Mouse (Mus musculus) cerebellum, adult 2 months (tissue): ENCODE data around the gene Cacng8. TPM values are rescaled to one million over a fixed set of nuclear protein-coding genes. Genes with fewer than 3 reads are reported as not detected.

Source experiments
- DNase-seq, 2 experiments: peaks; one replicate each; pipeline ENCODE4 v3.0.0; 2021
- H3K27ac ChIP-seq: fragments of 200-500 bp; 2 replicates; pipeline ENCODE4 v1.5.1; 2012; ENCODE audit warnings: low read length, control low read depth, inconsistent platforms; ENCODE audit not compliant: insufficient read depth
- H3K27me3 ChIP-seq: fragments of 200-500 bp; 2 replicates; pipeline ENCODE4 v1.6.1; 2012; ENCODE audit warnings: inconsistent platforms, mild to moderate bottlenecking, low read length, moderate library complexity; ENCODE audit not compliant: control insufficient read depth, insufficient read depth
- H3K4me1 ChIP-seq: fragments of 200-500 bp; 2 replicates; pipeline ENCODE4 v1.6.1; 2011; ENCODE audit warnings: low read length; ENCODE audit not compliant: control insufficient read depth, insufficient read depth
- H3K4me3 ChIP-seq: fragments of 200-500 bp; replicated peaks from 2 replicates; pipeline ENCODE3; 2011; ENCODE audit warnings: mild to moderate bottlenecking, low read depth, low read length, control low read depth; ENCODE audit not compliant: insufficient read depth
- CTCF ChIP-seq: fragments of 200-500 bp; IDR thresholded peaks from 2 replicates; pipeline ENCODE4 v1.5.1; 2011; ENCODE audit warnings: low read depth, mild to moderate bottlenecking, control low read depth, low read length, moderate library complexity, borderline replicate concordance; ENCODE audit not compliant: insufficient read depth
- POLR2A ChIP-seq: fragments of 200-500 bp; IDR thresholded peaks from 2 replicates; pipeline ENCODE4 v1.6.1; 2011; ENCODE audit warnings: low read length, control low read depth, borderline replicate concordance; ENCODE audit not compliant: insufficient read depth
- WGBS: fragments of 180-500 bp; shearing (Covaris S2); methylation state at CpG from one replicate; pipeline ENCODE4 v1.1.7; 2018; 5-methylcytosine and 5-hydroxymethylcytosine counted together
- polyA plus RNA-seq: library from polyadenylated mRNA; depleted of rRNA; stranded (reverse); fragments of >200 nt; gene quantifications from 2 replicates; pipeline ENCODE4 v1.2.3, GENCODE M21; 2012

Cacng8 gene
- polyA plus RNA-seq, 1 experiment: 20.6 TPM

DNA sequence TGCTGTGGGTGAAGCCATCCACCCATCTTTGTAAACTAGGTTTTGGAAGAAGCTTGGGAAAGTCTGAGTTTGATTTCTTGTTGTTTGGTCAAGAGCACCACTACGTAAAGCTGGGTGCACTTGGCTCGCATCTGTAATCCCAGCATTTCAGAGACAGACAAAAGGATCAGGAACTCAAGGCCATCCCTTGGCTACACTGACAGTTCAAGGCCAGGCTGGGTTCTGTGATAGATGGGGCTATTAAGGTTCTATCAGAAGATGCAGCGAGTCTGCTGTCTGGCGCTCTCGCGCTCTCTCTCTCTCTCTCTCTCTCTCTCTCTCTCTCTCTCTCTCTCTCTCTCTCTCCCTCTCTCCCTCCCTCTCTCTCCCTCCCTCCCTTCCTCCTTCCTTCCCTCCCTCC is 35.6 kb upstream of the Cacng8 start:
- no peak for TF ChIP-seq CTCF
- TF ChIP-seq POLR2A: no peak
- no peak for DNase-seq
- no peak overlapping the region for H3K27ac ChIP-seq
- WGBS: 91% methylated on average over 6 of the region's 6 CpGs
- H3K4me1 ChIP-seq: no peaks in the 10 kb centered on the region
- no peak overlapping the region for H3K4me3 ChIP-seq
- no peaks in the 10 kb centered on the region for H3K27me3 ChIP-seq

DNA sequence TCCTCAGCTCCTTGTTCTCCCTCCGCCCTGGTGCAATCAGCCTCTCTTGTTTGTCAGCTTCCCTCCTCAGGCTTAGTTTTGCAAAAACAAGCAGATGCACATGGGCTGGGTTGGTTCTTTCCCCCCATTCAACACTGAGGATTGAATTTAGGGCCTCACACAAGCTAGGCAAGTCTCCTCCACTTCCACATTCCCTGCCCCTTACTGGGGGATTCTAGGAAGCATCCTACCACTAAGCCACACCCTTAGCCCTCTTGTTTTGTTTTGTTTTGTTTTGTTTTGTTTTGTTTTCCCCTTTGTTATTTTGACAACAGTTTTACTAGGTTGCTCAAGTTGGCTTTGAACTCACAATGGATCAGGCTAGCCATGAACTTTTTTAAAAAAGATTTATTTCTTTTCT is 29.8 kb upstream of the Cacng8 start:
- no peak for TF ChIP-seq CTCF
- 95% methylated on average over 1 of the region's 1 CpGs for WGBS

GRCm38 (mm10) chr7:3365547-3366279 is 24.8 kb upstream of the Cacng8 start:
- no peak for DNase-seq
- WGBS: 64% methylated on average over 11 of the region's 11 CpGs
- H3K27me3 ChIP-seq: no peaks in the 10 kb centered on the region
- TF ChIP-seq CTCF: no peak
- no peak for TF ChIP-seq POLR2A
- H3K4me1 ChIP-seq: peaks cover 5% of the 10 kb centered on the region; the same call in 1 of the 2 replicates
- H3K4me3 ChIP-seq: no peak overlapping the region
- no peak overlapping the region for H3K27ac ChIP-seq

More for the DNA sequence above, 29.8 kb upstream of the Cacng8 start:
- DNase-seq: no peak
- H3K4me3 ChIP-seq: no peak overlapping the region
- no peaks in the 10 kb centered on the region for H3K27me3 ChIP-seq
- no peaks in the 10 kb centered on the region for H3K4me1 ChIP-seq
- H3K27ac ChIP-seq: no peak overlapping the region

DNA sequence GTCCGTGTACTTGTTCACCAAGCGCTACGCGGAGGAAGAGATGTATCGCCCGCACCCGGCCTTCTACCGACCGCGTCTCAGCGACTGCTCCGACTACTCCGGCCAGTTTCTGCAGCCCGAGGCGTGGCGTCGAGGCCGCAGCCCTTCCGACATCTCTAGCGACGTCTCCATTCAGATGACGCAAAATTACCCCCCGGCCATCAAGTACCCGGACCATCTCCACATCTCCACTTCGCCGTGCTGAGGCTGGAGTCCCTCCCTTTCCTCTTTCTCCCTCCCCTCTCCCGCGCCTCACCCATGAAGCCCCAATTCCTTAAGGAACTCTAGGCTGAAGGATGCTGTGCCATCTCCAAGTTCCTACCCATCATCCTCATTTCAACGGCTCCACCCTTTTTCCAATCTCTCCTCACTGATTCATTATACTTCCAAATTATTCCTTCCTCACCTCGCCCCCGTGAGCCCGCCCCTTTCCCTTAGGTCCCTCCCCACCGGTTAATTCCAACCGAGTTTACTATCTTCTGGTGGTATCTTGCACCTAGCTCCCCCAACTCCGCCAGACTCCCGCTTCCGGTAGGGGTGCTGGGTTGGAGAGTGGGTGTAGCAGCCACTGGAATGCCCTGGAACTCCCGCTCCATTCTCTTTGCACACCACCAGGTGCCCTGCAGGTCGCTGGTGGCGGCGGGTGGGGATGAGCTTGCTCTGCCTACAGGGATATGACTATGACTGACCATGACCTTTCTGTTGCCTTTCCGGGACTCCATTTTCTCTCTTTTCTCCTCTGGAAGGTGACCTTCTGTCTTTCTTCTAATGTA is 23.6 kb upstream of the Cacng8 start:
- H3K27me3 ChIP-seq: no peaks in the 10 kb centered on the region
- WGBS: 49% methylated on average over 42 of the region's 42 CpGs
- TF ChIP-seq POLR2A: no peak
- no peak for TF ChIP-seq CTCF
- H3K4me3 ChIP-seq: no peak overlapping the region
- no peak overlapping the region for H3K27ac ChIP-seq
- H3K4me1 ChIP-seq: peaks cover 5% of the 10 kb centered on the region; the same call in 1 of the 2 replicates
- no peak for DNase-seq

GRCm38 (mm10) chr7:3367569-3367968 is 22.9 kb upstream of the Cacng8 start:
- WGBS: 42% methylated on average over 11 of the region's 11 CpGs
- no peak overlapping the region for H3K27ac ChIP-seq
- TF ChIP-seq POLR2A: no peak
- TF ChIP-seq CTCF: no peak
- peaks cover 5% of the 10 kb centered on the region; the same call in 1 of the 2 replicates for H3K4me1 ChIP-seq
- H3K4me3 ChIP-seq: no peak overlapping the region
- DNase-seq: no peak
- no peaks in the 10 kb centered on the region for H3K27me3 ChIP-seq

DNA sequence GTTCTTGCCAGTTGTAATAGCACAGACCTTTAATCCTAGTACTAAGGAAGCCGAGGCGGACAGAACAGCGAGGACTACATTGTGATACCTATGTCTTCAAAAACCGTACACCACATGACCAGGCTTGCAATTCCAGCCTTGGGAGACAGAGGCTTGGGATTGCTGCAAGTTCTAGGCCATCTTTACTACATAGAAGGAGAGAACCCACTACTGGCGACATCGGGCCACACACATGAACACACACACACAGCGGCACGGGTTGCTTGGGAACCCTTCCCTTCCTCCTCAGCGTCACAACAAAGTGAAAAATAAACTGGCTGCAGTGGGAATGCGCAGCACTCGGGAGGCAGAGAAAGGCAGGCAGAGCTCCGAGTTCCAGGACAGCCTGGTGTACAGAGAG is 22.2 kb upstream of the Cacng8 start:
- no peak for DNase-seq
- TF ChIP-seq POLR2A (no peak), CTCF (no peak)
- 54% methylated on average over 12 of the region's 12 CpGs for WGBS
- H3K4me3 ChIP-seq: no peak overlapping the region
- H3K4me1 ChIP-seq: peaks cover 5% of the 10 kb centered on the region; the same call in 1 of the 2 replicates
- no peak overlapping the region for H3K27ac ChIP-seq
- H3K27me3 ChIP-seq: no peaks in the 10 kb centered on the region

DNA sequence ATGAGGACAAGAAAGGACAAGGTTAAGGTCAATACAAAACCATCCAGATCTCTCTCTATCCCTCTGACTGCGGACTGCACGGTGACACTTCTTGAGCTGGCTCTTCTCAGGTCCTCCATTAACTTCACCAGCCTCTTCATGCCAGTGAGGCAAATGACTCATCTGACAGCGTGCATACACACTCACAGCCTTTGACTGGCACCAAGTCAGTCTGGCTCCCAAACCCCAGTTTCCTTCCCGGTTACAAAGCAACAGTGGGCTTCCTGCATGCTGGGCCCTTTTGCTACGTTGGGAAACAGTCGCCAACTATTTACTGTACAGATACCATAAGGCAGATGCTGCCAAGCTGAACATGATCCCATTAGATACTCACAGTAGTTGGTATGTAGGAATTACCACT is 21.3 kb upstream of the Cacng8 start:
- H3K27me3 ChIP-seq: no peaks in the 10 kb centered on the region
- no peak overlapping the region for H3K4me3 ChIP-seq
- peaks cover 5% of the 10 kb centered on the region; the same call in 1 of the 2 replicates for H3K4me1 ChIP-seq
- H3K27ac ChIP-seq: no peak overlapping the region
- TF ChIP-seq CTCF (no peak), POLR2A (no peak)
- DNase-seq: no peak
- WGBS: 22% methylated on average over 6 of the region's 6 CpGs

- Histone ChIP-seq H3K4me3 (no peak overlapping the region), H3K4me1 (peaks cover 5% of the 10 kb centered on the region; the same call in 1 of the 2 replicates), H3K27ac (no peak overlapping the region), H3K27me3 (no peaks in the 10 kb centered on the region)
- DNase-seq: no peak
- no peak for TF ChIP-seq POLR2A
- TF ChIP-seq CTCF: no peak
- WGBS: 76% methylated on average over 4 of the region's 4 CpGs
These were observed 20.1 kb upstream of the Cacng8 start for GRCm38 (mm10) chr7:3370407-3370806.

- no peaks in the 10 kb centered on the region for H3K27me3 ChIP-seq
- H3K4me3 ChIP-seq: no peak overlapping the region
- 84% methylated on average over 2 of the region's 2 CpGs for WGBS
- peaks cover 5% of the 10 kb centered on the region; the same call in 1 of the 2 replicates for H3K4me1 ChIP-seq
- H3K27ac ChIP-seq: no peak overlapping the region
- TF ChIP-seq CTCF (no peak), POLR2A (no peak)
- DNase-seq: no peak
These were observed 18.1 kb upstream of the Cacng8 start for GRCm38 (mm10) chr7:3372376-3372775.
